Mouse (Mus musculus): Measurements from ENCODE around the gene 9930021J03Rik.

DNA sequence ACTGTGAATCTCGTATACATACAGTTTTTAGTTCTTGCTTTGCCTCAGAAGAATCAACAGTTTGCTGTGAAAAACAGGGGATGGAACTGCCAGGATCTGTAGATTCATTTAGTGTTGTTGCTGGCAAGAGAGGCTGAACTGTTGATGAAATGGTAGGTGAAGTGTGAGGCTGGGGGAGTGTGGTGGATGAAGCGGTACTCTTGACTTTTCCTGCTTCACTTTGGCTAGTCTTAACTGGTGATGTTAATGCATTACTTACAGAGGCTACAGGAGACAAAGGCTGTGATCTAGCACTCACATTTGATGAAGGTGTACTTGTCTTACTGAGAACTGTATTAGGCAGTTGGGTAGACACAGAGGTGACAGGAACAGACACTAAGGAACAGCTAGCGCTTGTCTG lies 87.3 kb downstream of the 9930021J03Rik start:
- TF ChIP-seq POLR2A (IDR thresholded peaks at IDR 0.05; ENCODE audit: control insufficient read depth, low read depth, low read length) (no peak), CTCF (IDR thresholded peaks at IDR 0.05; ENCODE audit: control insufficient read depth, insufficient read depth, insufficient replicate concordance, low read depth, low read length) (no peak)
